Mouse (Mus musculus): Measurements from ENCODE around the gene Atp9a.

The Atp9a gene

GRCm38 (mm10) chr2:168590556-168590955, 151.7 kb downstream of the Atp9a start:
- in situ Hi-C loops (cut with MboI; ENCODE audit: low pct_unique_long_range_greater_than_20kb in 1 of 2, low sequenced_read_pairs in 2 of 2, unreplicated experiment in 1 of 2) = no loop called here

GRCm38 (mm10) chr2:168590168-168590551, 152.0 kb downstream of the Atp9a start:
- in situ Hi-C loops (cut with MboI; ENCODE audit: low pct_unique_long_range_greater_than_20kb in 1 of 2, low sequenced_read_pairs in 2 of 2, unreplicated experiment in 1 of 2) = no loop called here

GRCm38 (mm10) chr2:168589368-168590167, 152.6 kb downstream of the Atp9a start:
- in situ Hi-C loops (cut with MboI; ENCODE audit: low pct_unique_long_range_greater_than_20kb in 1 of 2, low sequenced_read_pairs in 2 of 2, unreplicated experiment in 1 of 2) = no loop called here

- in situ Hi-C loops (cut with MboI; ENCODE audit: low pct_unique_long_range_greater_than_20kb in 1 of 2, low sequenced_read_pairs in 2 of 2, unreplicated experiment in 1 of 2) = no loop called here
These were observed 153.4 kb downstream of the Atp9a start for GRCm38 (mm10) chr2:168588591-168589367.

- in situ Hi-C loops (cut with MboI; ENCODE audit: low pct_unique_long_range_greater_than_20kb in 1 of 2, low sequenced_read_pairs in 2 of 2, unreplicated experiment in 1 of 2) = no loop called here
These were observed 155.1 kb downstream of the Atp9a start for GRCm38 (mm10) chr2:168587159-168587558.

GRCm38 (mm10) chr2:168586512-168586911, 155.7 kb downstream of the Atp9a start:
- in situ Hi-C loops (cut with MboI; ENCODE audit: low pct_unique_long_range_greater_than_20kb in 1 of 2, low sequenced_read_pairs in 2 of 2, unreplicated experiment in 1 of 2) = no loop called here

- in situ Hi-C loops (cut with MboI; ENCODE audit: low pct_unique_long_range_greater_than_20kb in 1 of 2, low sequenced_read_pairs in 2 of 2, unreplicated experiment in 1 of 2) = no loop called here
These were observed 157.4 kb downstream of the Atp9a start for GRCm38 (mm10) chr2:168584857-168585256.

Measured in mouse embryonic stem cell (cell line).